ENCODE assay signal across 8 mouse cellular contexts in the genomic region with DNA sequence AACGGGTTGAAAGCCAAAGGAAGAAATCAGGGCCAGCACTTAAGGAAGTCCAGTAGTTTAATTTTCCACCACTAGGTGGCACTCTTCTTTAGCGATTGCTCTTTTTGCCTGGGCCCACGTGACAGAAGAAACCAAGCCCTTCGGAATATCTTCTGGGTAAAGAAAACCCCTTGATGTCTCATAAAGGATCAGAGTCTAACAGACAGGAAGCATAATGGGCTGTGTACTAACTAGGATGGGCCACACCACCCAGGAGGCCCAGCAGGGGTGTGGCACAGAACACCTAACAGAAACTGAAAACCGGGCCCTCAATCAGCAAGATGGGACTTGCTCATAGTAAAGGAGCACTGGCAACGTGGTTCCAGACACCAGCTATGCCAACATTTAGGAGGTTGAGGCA. TPM values are rescaled to one million over a fixed set of nuclear protein-coding genes. Genes with fewer than 3 reads are reported as not detected.
DNase-seq lines count a peak whose midpoint lies in the region; ATAC-seq lines count a peak whose summit lies in the region.

No protein-coding gene starts in this region.

- intact Hi-C loops in gastrocnemius, postnatal 36 days (cut with DNase I), result loop anchor here (5.0 kb wide), 1 partner anchor 67 kb away; no protein-coding TSS in a partner anchor

- no peaks in the 10 kb centered on the region for H3K9me3 ChIP-seq in forebrain, embryonic 11.5 days (ENCODE audit: control insufficient read depth, low read length)
- no peaks in the 10 kb centered on the region for H3K9me3 ChIP-seq in hindbrain, embryonic 13.5 days

- H3K4me3 ChIP-seq in forebrain, embryonic 11.5 days (ENCODE audit: low read depth, low read length), result no peak overlapping the region
- no peak overlapping the region for H3K4me3 ChIP-seq in hindbrain, embryonic 13.5 days

- no peak overlapping the region for H3K4me2 ChIP-seq in forebrain, embryonic 11.5 days (ENCODE audit: low read depth, low read length, severe bottlenecking)
- 0 out of 2 replicates have a peak overlapping the region, but pooled peaks have one; percentile 30 for H3K4me2 ChIP-seq in hindbrain, embryonic 13.5 days

- H3K4me1 ChIP-seq in forebrain, embryonic 11.5 days (replicated peaks; ENCODE audit: control insufficient read depth, insufficient read depth, low read length), result no peaks in the 10 kb centered on the region
- H3K4me1 ChIP-seq in hindbrain, embryonic 13.5 days (replicated peaks), result peaks cover 8% of the 10 kb centered on the region; the same call in 1 of the 2 replicates

- H3K9ac ChIP-seq in forebrain, embryonic 11.5 days (ENCODE audit: low read length), result no peak overlapping the region
- no peak overlapping the region for H3K9ac ChIP-seq in hindbrain, embryonic 13.5 days

- H3K27ac ChIP-seq in forebrain, embryonic 11.5 days (ENCODE audit: low read depth, low read length), result no peak overlapping the region
- H3K27ac ChIP-seq in hindbrain, embryonic 13.5 days, result no peak overlapping the region

- 47% methylated on average over 6 of the region's 6 CpGs for WGBS in forebrain, embryonic 11.5 days
- 38% methylated on average over 6 of the region's 6 CpGs for WGBS in hindbrain, embryonic 13.5 days

- no peaks in the 10 kb centered on the region; the same call in 1 of the 2 replicates for H3K36me3 ChIP-seq in forebrain, embryonic 11.5 days (ENCODE audit: control insufficient read depth, insufficient read depth, low read length)
- H3K36me3 ChIP-seq in hindbrain, embryonic 13.5 days, result no peaks in the 10 kb centered on the region; the same call in 1 of the 2 replicates

- peak; percentile 62; the same call in 1 of the 2 replicates for ATAC-seq in forebrain, embryonic 11.5 days (replicated peaks; ENCODE audit: low FRiP score)
- ATAC-seq in hindbrain, embryonic 13.5 days (ENCODE audit: low FRiP score), result peak; percentile 66

- DNase-seq in gastrocnemius, adult 18-20 months (ENCODE audit: low spot score), result peak; percentile 82
- DNase-seq in gastrocnemius, postnatal 36 days, result no peak
- DNase-seq in brain, embryonic 18.5 days (ENCODE audit: low read depth, low spot score), result peak; percentile 30
- no peak for DNase-seq in forebrain, embryonic 11.5 days (ENCODE audit: low spot score)
- peak; percentile 22 to 43 for DNase-seq in layer of hippocampus, postnatal 25 days (ENCODE audit: extremely low spot score in 1 of 2, low spot score in 1 of 2)
- DNase-seq in lung, postnatal 36 days, result peak; percentile 91
- peak; percentile 82 for DNase-seq in skeletal muscle tissue, adult 2 months (ENCODE audit: low read depth, low spot score)

- H3K27me3 ChIP-seq in forebrain, embryonic 11.5 days (ENCODE audit: control insufficient read depth, insufficient read depth, low read length), result no peaks in the 10 kb centered on the region
- H3K27me3 ChIP-seq in hindbrain, embryonic 13.5 days, result no peaks in the 10 kb centered on the region

RNA-seq across cellular contexts. Expression of a gene that starts 34.0 kb away (rescaled TPM):
- 100 to 1,000 TPM; 238 to 306 TPM for total RNA-seq in gastrocnemius, adult 18-20 months (2021)
- 100 to 1,000 TPM; 208 to 209 TPM for total RNA-seq in gastrocnemius, postnatal 36 days (2021)
- 21.7 and 23.1 TPM in 2 replicates for polyA plus RNA-seq in forebrain, embryonic 11.5 days (2014; fragmentation: Nextera tagmentation; extraction: Ambion mirVana)
- 3.7 TPM in 2 replicates for polyA plus RNA-seq in hindbrain, embryonic 13.5 days (2015; fragmentation: Nextera tagmentation; extraction: Ambion mirVana)
- total RNA-seq in layer of hippocampus, postnatal 25 days (2021), result 1 to 10 TPM; 7.1 to 8.8 TPM

RNA-seq across cellular contexts. Expression of a gene that starts 35.1 kb away (rescaled TPM):
- 10 to 100 TPM; 14.4 to 20.1 TPM for total RNA-seq in gastrocnemius, adult 18-20 months (2021)
- 10 to 100 TPM; 14.0 to 16.5 TPM for total RNA-seq in gastrocnemius, postnatal 36 days (2021)
- polyA plus RNA-seq in forebrain, embryonic 11.5 days (2014; fragmentation: Nextera tagmentation; extraction: Ambion mirVana), result 97.8 and 101 TPM in 2 replicates
- polyA plus RNA-seq in hindbrain, embryonic 13.5 days (2015; fragmentation: Nextera tagmentation; extraction: Ambion mirVana), result 103 and 104 TPM in 2 replicates
- 10 to 100 TPM; 40.2 to 40.3 TPM for total RNA-seq in layer of hippocampus, postnatal 25 days (2021)

Comparison
In these comparisons a context has a peak if more than half of its experiments do, and no peak if none do; other contexts are left out.
1. DNase-seq: peak in gastrocnemius, adult 18-20 months (single experiment), brain, embryonic 18.5 days (single experiment), layer of hippocampus, postnatal 25 days (2 of 2), lung, postnatal 36 days (single experiment) and skeletal muscle tissue, adult 2 months (single experiment); none in gastrocnemius, postnatal 36 days (0 of 2) and forebrain, embryonic 11.5 days (single experiment).
2. RNA of a gene that starts 34.0 kb away (total RNA-seq): 238 to 306 TPM in gastrocnemius, adult 18-20 months and 208 to 209 TPM in gastrocnemius, postnatal 36 days; 7.1 to 8.8 TPM in layer of hippocampus, postnatal 25 days; every median in the first group is over 10 times any median in the second.